Mouse (Mus musculus): ENCODE results near the gene Slc24a3. TPM values are rescaled to one million over a fixed set of nuclear protein-coding genes. Genes with fewer than 3 reads are reported as not detected.
A peak's percentile ranks its signal among the peaks of the same experiment; 100 is the strongest.

Gene Slc24a3
- 100 to 1,000 TPM; 165 to 174 TPM for total RNA-seq (2021)
- long read RNA-seq, partial matches to known transcripts = 30 of 33 reads
- long read RNA-seq, other reads (novel, unspliced or antisense) = 3 of 33 reads

DNA sequence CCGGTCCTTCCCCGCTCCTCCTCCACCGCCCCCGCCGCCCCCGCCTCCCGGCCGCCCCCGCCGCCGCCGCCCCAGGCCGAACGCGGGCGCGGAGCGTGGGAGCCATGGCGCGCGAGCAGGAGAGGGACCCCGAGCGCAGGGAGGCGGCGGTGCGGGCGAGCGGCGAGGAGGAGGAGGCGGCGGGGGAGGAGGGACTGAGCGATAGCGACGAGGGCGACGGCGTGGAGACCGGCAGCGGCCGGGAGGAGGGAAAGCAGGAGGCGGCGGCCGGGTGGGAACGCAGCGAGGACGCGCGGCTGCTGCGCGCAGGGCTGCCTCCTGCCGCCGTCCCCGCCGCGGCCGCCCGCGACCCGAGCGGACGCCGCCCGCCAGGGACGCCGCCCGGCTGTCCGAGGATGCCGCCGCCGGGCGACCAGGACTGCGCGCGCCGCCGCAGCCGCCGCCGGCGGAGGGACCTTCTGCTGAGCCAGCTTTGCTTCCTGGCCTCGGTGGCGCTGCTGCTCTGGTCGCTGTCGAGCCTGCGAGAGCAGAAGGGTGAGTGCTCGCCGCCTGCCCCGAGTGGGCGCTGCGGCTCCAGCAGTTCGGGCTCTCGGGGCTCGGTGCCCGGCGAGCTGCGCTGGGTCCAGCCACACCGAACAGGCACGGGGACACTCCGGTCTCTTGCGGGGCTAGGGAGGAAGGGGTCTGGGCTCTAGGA, at the start of gene Slc24a3:
Gene Slc24a3 (plus strand): TSS at position 91 of the 697 bp plus-strand sequence.
- DNase-seq (ENCODE audit: low spot score in 2 of 2) = peak; percentile 80 to 88

DNA sequence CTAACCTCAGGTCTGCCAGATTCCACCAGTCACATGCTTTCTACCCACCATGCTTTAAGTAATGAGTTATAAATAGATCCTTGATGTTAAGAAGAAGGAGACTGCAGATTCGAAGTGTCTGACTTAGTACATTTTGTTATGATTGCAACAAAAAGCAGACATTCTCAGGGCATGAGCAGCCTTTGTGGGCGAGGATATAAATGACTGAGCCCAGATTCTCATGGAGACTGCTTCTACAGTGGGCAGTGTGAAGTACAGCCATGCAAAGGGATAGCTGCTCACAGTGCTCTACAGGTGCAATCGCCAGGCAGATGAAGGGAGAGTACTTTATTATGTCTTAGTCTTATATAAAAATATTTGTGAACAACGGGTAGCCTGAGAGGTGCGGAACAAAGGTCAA, 49.8 kb upstream of the Slc24a3 start:
- no peak for DNase-seq (ENCODE audit: low spot score in 2 of 2)

- no peak for DNase-seq (ENCODE audit: low spot score in 2 of 2)
Observed at GRCm38 (mm10) chr2:145127747-145128146, 39.8 kb upstream of the Slc24a3 start.

DNA sequence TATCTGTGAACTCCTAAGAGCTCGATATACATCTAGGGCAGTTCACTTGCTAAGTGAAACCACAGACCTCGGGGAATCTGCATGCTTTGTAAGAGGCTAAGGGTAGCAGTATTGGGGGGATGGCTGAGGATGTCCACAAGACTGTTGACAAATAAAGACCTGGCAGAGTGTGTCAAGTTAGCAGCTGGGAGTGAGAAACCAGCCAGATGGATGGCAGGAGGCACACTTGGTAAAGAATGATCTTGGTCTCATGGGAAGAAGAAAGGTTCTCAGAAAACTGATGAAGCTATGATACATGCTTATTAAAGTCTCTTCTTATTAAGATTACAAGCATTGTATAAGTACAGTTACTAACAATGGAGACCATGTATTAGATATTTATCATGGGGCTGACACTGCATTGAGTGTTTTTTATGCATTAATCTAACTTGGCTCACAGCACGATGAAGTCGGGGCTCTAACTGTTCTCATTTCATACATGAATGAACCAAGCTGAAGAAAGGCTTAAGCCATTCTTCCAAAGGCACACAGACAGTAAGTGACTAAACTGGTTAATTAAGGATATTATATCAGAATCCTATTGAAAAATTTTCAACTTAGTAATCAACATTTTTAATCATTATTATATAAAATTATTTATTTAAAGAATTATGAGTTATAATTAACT, 30.8 kb upstream of the Slc24a3 start:
- DNase-seq (ENCODE audit: low spot score in 2 of 2) = no peak

- no peak for DNase-seq (ENCODE audit: low spot score in 2 of 2)
Observed at GRCm38 (mm10) chr2:145150407-145150806, 17.1 kb upstream of the Slc24a3 start.

- DNase-seq (ENCODE audit: low spot score in 2 of 2) = no peak
Observed at GRCm38 (mm10) chr2:145150821-145151220, 16.7 kb upstream of the Slc24a3 start.

DNA sequence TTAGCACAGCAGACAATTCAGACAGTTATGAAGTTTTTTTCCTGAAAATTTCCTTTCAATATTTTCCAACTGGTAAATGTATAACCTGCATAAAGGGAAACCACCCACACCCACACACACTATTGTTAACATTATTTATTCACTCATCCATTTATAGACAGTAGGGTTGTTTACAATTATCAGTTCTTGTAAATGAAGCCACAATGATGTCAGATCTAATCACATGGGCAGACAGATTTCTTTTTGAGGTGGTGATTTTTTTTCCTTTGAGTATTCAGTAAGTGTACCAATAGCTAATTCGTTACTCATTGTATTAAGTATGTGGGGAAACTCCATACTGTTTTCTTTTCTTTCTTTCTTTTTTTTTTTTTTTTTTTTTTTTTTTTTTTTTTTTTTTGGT, 15.3 kb upstream of the Slc24a3 start:
- no peak for DNase-seq (ENCODE audit: low spot score in 2 of 2)

- DNase-seq (ENCODE audit: low spot score in 2 of 2) = no peak
Observed at GRCm38 (mm10) chr2:145158972-145159371, 8.6 kb upstream of the Slc24a3 start.

DNA sequence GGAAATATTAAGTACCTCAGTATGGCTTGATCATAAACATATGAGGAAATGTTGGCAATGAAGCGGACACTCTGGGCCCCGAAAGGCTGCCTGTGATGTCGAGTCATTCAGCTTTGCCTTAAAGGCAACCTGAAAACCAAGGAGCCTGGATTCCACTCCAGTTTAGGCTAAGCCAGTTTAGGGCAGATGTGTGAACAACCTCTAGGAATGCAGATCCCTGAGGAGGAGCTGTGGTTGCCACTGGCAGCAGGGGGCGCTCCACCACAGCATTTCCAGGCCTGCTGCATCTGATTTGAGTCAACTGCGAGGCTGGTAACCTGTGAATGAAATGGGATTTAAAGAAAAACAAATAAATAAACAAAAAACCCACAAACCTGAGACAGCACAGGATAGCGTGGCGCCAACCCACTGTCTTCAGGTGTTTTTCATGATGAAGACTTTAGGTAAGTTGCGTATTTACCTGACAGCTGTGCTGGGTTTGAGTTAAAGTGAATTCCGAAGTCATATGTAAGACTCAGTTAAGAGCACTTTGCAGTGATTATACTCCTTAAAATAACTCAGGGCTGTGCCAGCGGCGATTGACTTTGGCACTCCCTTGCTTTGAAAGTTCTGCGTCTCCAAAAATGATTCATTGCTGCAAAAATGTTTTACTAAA, 6.4 kb upstream of the Slc24a3 start:
- peak; percentile 84 to 91 for DNase-seq (ENCODE audit: low spot score in 2 of 2)

GRCm38 (mm10) chr2:145164086-145164485, 3.5 kb upstream of the Slc24a3 start:
- DNase-seq (ENCODE audit: low spot score in 2 of 2) = no peak

GRCm38 (mm10) chr2:145164562-145164961, 3.0 kb upstream of the Slc24a3 start:
- DNase-seq (ENCODE audit: low spot score in 2 of 2) = no peak

DNA sequence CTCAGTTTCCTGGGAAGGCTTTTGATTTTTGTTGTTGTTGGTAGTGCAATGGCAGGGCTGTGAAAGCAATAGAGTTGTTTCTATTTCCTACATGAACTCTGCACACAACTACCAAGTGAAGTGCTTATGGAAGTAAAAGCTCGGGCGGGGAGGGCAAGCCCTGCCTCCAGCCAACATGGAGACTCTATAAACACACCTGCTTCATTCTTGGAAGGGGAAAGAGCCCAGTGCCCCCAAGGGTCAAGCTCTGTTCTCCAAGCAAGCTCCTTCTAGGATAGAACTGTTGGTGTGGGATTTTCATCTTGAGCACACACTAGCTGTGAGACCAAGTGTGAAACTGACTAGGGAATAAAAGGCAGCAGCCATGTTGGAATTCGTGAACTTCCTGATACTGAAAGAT, 2.5 kb upstream of the Slc24a3 start:
- no peak for DNase-seq (ENCODE audit: low spot score in 2 of 2)

GRCm38 (mm10) chr2:145165854-145166253, 1.7 kb upstream of the Slc24a3 start:
- no peak for DNase-seq (ENCODE audit: low spot score in 2 of 2)

- DNase-seq (ENCODE audit: low spot score in 2 of 2) = peak; percentile 77 to 83
Observed at GRCm38 (mm10) chr2:145167051-145167663, 397 bp upstream of the Slc24a3 start.

DNA sequence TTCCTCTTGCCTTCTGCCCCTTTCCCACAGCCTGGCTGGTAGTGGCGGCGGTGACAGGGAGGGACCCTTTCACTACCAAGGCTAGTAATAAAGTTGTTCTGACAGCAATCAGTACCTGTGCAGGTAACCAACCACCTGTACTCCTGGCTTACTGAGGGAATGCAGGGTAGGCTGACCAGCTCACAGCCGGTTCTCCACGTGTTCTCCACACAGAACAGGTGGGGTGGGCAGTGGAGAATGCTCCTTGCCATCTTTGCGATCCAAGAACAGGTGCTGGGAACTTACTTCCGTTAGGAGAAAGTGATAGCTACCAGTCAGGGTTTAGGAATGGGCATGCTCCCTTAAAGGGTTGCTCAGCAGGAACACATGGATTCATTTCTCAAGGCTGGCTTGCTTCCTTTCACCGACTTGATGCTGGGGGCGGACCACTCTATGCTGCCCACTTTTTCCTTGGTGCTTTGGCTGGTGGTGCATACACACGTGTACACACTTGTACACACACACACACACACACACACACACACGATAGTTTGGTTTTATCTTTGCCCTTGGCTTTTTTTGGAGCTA, 934 bp downstream of the Slc24a3 start:
- peak in 1 of 2 experiments; percentile 36 for DNase-seq (ENCODE audit: low spot score in 2 of 2)

DNA sequence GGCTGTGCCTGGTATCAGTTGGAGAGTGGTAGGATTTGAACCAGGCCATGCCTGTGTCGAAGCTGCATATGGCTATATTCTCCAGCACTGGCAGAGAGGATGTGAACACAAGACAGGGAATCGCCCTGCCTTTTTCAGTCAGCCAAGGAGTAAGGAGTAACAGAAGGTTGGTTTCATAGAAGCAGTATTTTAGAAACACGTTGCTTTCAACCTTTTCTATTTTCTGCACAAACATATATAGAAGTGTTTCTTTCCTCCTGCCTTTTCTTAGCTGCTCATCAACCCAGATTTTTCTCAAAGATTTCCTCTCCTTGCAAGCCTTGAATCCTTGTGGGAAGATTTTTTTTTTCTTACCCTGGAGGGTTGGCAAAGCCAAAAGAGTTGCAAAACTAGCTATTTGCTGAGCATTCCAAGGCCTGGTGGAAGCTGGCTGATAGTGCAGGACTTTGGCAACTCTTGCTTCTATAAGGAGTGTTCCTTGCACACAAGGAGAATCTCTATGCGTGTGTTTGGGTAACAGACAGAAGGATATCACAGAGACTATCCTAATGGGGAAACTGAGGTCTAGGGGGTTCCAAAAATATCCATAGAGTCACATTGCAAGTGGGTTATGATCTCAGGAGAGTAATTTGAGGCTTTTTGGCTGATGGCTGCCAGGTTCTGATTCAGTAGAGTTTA, 5.6 kb downstream of the Slc24a3 start:
- no peak for DNase-seq (ENCODE audit: low spot score in 2 of 2)

GRCm38 (mm10) chr2:145175036-145175435, 7.5 kb downstream of the Slc24a3 start:
- DNase-seq (ENCODE audit: low spot score in 2 of 2) = no peak

DNA sequence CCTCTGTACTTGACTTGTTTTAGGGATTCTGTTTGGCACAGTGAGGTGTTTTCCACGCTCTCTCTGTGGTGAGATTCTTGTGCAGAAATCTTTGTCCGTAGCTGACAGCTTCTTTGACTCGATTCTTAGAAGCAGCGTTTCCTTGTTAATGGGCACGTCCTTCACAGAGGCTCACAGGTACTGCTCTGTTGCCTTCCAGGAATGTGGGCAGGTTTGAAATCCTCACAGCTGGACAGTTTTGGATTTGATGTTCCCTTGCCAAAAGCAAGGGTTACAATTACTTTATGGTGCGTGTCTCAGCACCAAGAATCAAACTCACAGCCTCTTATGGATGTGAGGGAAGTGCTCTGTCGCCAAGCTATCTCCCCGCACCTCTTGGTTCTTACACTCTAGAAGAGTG, 14.9 kb downstream of the Slc24a3 start:
- no peak for DNase-seq (ENCODE audit: low spot score in 2 of 2)

GRCm38 (mm10) chr2:145188828-145189227, 21.3 kb downstream of the Slc24a3 start:
- DNase-seq (ENCODE audit: low spot score in 2 of 2) = no peak

DNA sequence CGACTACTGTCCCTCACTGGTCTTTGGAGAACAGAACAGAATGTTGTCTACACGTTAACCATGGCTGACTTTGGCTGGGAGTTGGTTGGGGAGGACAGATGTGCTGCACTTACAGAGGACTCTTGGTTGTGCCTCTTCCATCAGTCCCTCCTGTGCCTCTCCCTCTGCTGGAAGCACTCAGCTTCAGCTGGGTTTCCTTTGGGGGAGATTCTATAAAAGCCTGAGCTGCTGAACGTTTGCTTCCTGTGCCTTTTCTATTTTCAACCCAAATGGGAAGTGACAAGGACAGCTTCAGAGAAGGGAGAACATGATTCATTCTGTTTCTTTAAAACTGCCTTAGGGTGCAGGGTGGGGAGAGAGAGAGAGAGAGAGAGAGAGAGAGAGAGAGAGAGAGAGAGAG, 28.5 kb downstream of the Slc24a3 start:
- DNase-seq (ENCODE audit: low spot score in 2 of 2) = no peak

GRCm38 (mm10) chr2:145196501-145197042, 29.0 kb downstream of the Slc24a3 start:
- DNase-seq (ENCODE audit: low spot score in 2 of 2) = no peak
